Mouse (Mus musculus): ENCODE results near the gene Sult2b1.

The Sult2b1 gene

DNA sequence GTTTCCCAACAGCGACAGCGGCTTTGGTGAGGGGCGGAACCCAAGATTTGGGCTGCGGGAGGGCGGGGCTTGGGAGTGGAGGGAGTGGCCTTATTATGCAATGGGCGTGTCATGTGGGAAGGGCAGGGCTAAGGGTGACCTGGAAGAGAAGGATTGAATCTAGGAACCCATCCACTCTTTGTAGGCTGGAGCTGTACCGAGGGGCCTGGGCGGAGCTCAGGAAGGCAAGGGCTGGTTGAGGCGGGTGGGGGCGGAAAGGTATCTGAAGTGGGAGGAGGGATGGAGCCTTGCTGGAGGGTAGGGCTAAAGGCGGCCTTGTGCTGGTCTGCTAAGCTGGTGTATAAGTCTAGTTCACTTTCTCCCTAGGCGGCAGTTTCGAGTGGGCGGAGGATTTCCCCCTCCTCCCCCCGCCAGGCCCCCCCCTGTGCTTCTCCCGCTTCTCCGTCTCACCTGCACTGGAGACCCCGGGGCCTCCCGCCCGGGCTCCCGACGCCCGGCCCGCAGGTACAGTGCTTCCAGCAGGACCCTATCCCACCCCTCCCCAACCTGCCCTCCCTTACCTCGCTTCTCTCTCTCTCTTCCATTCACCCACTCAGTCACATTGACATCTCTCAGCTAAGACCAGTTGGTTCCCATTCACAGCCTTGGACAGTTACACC lies 16.2 kb upstream of the Sult2b1 start:
- peak; percentile 61 for DNase-seq

DNA sequence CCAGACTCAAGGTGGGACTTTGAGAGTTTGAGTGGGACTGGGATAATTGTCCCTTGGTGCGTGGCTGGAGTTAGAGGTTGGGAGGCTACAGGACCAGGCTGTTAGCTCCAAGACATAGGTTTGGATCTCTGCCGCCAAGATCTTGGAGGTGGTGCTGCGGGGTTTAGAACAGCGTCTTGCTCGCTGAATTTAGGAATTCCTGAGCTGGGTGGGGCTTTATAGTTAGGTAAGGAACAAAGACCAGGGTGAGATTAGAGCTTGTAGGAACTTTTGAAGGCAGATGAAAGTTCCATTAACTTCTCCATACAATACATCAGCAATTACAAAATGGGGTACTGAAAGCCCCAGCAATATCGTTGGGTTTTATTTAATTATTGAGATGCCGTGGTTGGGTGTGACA lies 15.5 kb upstream of the Sult2b1 start:
- DNase-seq: no peak

DNA sequence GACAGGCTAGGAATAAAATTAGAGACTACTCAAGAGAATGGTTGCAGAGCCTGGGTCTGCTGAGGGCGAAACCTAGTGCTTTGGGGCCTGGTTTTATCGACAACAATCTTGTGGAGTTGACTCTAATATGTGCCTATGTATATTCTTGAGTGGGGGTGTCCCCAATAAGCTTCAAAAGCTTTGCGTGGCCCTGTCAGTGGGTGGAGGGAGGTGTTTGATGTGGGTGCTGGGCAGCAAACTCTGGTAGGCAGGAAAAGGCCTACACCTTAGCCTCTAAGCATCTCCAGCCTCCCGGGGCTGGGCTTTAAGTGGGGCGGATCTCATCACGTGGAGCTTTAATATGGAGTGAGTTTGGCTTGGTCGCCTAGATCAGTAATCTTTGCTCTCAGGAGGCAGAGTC lies 14.5 kb upstream of the Sult2b1 start:
- no peak for DNase-seq

GRCm38 (mm10) chr7:45798511-45798836 lies 14.0 kb upstream of the Sult2b1 start:
- DNase-seq: peak; percentile 45

DNA sequence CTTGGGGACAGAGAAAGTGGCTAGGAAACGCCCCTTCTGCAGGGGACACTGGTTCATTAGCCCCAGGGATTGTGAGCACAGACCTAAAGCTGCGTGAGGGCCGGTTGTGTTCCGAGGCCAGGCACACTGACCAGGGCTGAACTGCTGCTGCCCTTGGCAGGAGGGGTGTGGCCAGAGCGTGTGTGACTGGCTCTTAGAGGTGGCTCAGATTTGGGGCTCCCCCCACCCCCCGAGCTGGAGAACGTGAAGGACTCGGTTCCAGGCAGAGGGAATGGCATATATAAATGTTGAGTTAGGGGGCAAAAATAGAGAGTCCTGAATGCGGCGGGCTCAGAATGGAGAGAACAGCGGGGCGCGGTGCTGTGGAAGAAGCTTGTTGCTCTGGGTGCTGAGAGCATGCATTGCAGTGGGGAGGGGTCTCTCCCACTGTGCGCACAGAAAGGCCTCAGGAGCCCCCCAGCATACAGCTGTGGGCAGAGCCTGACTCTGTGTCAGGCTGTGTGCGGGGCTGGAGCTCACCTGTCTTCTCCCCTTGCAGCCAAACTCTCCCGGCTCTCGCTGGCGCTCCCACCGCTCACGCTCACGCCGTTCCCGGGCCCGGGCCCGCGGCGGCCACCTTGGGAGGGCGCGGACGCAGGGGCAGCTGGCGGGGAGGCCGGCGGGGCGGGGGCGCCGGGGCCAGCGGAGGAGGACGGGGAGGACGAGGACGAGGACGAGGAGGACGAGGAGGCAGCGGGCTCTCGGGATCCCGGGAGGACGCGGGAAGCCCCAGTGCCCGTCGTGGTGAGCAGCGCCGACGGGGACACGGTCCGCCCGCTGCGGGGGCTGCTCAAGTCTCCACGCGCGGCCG lies 13.4 kb upstream of the Sult2b1 start:
- DNase-seq: no peak

DNA sequence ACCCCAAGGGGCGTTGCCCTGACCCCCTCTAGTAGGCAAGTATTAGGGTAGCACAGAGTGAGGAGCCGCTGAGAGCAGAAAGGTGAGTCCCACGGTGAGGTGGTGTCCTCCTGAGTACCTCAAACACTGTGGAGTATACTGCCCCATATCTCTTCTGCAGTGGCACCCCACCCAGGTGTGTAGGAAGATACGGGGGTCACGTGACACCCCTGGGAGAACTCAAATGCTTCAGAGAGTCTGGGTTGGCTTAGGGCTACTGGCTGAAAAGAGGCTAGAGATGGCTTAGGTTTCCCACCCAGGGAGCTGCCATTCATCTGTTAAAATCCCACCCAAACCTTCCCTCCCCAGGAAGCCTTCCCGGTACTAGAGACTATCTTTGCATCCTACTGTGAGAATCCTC lies 12.5 kb upstream of the Sult2b1 start:
- no peak for DNase-seq

- no peak for DNase-seq
These were observed 10.5 kb upstream of the Sult2b1 start for GRCm38 (mm10) chr7:45794971-45795370.

DNA sequence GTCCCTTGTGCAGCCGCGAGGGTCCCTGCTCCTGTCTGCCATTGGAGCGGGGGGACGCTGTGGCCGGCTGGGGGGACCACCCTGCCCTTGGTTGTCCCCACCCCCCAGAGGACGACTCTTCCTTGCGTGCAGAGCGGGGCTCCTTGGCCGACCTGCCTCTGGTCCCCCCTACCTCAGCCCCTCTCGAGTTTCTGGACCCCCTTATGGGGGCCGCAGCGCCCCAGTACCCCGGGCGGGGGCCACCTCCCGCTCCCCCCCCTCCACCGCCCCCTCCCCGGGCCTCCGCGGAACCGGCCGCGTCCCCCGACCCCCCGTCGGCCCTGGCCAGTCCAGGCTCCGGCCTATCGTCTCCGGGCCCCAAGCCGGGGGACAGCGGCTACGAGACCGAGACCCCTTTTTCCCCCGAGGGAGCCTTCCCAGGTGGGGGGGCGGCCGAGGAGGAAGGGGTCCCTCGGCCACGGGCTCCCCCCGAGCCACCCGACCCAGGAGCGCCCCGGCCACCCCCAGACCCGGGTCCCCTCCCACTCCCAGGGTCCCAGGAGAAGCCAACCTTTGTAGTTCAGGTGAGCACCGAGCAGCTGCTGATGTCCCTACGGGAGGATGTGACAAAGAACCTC lies 9.6 kb upstream of the Sult2b1 start:
- DNase-seq: no peak

GRCm38 (mm10) chr7:45793240-45793639 lies 8.8 kb upstream of the Sult2b1 start:
- no peak for DNase-seq

DNA sequence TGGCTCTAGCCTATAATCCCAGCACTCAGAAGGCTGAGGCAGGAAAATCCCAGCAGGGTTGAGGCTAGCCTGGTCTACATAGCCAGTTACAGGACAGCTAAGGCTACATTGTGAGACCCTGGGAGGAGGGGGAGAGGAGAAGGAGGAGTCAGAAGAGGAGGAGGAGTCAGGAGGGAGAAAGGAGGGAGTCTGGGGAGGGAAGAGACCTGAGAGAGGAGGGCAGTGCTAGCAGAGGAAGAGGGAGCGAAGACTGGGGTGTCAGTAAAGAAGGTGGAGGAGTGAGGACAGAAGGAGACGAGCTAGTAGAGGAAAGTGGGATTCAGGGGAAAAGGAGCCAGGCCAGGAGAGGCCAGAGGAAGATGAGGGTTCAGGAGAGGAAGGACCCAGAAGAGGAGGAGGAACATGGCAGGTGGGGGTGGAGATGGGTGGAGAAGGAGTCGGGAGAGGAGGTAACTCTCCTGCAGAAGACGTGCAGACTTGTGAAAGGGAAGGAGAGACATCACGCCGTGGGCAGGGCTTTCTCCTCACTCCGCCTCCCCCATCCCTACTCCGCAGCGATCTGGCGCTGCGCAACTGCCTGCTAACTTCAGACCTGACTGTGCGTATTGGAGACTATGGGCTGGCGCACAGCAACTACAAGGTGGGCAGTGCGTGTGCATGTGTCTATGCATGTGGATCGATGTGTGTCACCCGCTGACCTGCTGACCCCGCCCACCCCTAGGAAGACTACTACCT lies 7.5 kb upstream of the Sult2b1 start:
- DNase-seq: no peak

- DNase-seq: no peak
These were observed 6.3 kb upstream of the Sult2b1 start for GRCm38 (mm10) chr7:45790721-45791120.

- DNase-seq: no peak
These were observed 3.2 kb upstream of the Sult2b1 start for GRCm38 (mm10) chr7:45787642-45788041.

DNA sequence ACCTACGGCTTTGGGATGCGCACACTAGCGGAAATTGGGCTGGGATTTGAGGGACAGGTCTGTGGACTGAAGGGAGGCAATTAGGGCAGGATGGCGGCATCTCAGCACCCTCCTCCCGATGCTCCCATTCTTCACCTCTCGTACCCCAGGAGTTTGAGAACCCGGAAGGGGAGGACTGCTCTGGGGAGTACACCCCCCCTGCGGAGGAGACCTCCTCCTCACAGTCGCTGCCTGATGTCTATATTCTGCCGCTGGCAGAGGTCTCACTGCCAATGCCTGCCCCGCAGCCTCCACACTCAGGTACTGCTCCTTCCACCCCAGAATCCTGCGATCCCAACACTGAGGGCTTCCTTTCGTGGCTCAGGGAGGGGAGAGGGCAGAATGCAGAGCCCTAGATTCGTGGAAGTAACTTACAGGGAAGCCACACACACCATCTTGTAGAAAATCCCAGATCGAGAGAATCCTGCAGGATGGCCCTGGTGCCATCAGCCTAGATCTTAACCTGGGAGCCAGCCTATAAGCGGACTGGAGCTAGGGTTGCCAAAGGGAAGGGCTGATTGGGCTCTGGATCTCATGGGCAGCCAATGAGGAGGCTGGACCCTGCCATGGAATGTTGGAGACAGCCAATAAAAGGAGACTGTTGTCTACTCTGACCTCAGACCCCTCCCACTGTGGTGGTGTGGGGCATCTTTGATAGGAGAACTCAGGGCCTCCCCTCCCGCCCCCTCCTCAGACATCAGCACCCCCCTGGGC lies 2.4 kb upstream of the Sult2b1 start:
- DNase-seq: peak; percentile 81

- peak; percentile 93 for DNase-seq
These were observed 1.7 kb upstream of the Sult2b1 start for GRCm38 (mm10) chr7:45786136-45786578.

DNA sequence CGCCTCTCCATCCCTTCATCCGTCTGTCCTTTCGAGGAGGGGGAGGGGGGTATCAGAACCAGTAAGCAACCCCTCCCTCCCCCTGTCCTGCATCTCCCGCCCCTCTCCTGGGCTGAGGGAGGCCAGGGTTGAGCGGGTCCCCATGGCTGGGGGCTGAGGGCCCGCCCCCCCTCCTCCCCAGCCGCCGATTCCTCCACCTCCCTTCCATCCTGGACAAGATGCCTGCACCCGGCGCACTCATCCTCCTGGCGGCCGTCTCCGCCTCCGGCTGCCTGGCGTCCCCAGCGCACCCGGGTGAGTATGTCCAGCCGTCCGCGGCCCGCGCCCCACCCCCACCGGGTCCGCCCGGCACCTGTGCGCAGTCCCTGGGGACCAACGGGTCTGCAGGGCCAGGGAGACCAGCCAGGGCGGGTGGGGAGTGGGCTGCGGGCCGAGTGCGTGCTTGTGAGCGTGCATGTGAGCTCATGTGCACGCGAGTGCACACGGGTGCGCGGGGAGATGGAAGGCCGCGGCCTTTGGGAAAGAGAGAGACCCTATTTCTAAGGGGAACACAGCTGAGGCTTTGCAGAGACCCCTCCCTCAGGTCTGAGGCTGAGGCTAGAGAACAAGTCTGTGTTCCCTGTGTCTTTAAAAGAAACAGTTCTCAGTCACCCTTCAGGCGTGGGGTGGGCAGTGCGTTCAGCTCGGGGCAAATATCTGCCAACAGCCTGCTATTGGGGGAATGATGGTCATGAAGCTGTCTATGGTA lies 1.1 kb upstream of the Sult2b1 start:
- peak; percentile 72 for DNase-seq

DNA sequence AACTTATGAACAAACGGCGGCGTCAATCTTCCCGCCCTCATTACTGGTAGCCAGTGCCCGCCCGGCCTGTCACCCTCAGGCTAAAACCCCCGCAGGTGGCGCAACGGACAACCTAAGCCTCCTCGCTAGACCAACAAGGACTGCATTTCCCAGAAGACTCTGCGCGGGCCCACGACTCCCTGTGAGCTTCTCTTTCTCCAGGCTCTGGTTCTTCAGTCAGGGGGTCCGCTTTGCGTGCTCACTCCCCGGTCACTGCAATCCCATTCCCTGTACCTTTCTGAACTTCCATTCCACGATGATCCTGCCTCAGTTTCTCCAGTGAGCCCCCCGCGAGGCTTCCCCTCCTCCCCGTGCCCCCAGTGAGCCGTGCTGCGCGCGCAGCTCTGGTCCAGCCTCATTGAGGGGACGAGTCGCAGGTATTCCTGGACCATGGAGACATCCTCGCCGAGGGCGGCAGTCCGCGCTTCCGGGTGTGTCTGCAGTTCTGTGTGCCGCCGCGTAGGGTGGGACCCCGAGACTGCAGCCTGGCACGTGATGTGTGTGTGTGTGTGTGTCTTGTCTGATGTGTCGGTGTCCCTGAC lies 868 bp downstream of the Sult2b1 start, which contains the start of gene Lmtk3:
Gene Lmtk3 (plus strand): TSS at position 228 of the 581 bp plus-strand sequence.
- DNase-seq: peak; percentile 85

GRCm38 (mm10) chr7:45782271-45782670 lies 2.2 kb downstream of the Sult2b1 start:
- no peak for DNase-seq

DNA sequence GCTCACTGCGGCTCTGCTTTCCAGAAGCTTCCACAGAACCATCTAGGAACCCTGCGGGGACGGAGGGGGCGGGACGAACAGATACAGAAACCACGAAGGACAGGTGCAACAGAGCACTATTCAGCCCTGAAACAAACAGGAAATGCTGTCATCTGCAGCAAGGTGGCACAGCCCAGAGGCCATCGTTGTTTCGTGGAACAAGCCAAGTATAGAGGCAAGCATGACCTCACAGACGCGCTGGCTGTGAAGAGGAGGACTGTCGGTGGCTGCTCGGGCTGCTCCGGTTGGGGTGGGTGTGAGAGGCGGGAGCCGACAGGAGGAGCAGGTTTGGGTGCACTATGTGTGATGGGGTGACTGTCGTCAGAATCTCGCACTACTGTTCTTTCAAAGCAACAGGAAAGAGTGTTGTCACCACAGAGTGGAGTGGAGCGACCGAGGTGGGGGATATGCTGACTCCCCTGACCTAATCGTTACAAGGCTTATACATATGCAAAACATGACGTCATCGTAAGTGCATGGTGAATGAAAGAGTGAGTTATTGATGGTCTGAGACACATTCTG lies 5.3 kb downstream of the Sult2b1 start:
- peak; percentile 28 for DNase-seq

- no peak for DNase-seq
These were observed 9.2 kb downstream of the Sult2b1 start for GRCm38 (mm10) chr7:45775237-45775636.

DNA sequence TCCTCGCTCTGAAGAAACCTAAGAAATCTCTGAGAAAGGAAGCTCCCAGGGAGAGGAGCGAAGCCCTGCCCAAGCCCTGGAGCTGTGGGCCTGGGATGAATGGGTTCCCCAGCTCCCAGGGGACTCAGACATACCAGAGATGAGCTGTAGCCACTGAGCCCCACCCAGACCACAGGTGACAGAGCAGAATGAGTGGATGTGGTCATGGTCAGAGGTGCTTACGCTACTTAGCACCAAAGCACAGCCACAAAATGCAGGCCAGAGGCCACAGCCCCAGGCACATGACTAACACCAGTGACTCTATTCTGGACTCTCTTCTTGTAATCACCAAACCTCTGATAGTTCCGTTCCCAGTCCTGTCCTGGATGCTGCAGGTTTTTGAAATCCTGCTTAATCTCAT lies 13.4 kb downstream of the Sult2b1 start:
- DNase-seq: no peak
